Mouse (Mus musculus) layer of hippocampus, postnatal 25 days (tissue): Measurements from ENCODE around the gene Hrh1. TPM values are rescaled to one million over a fixed set of nuclear protein-coding genes. Genes with fewer than 3 reads are reported as not detected.
A peak's percentile ranks its signal among the peaks of the same experiment; 100 is the strongest.

Experiments used
- DNase-seq, 2 experiments: peaks; one replicate each; pipeline ENCODE4 v3.0.0; 2022; ENCODE audit warnings: mixed read lengths in 2 of 2, low spot score in 1 of 2; ENCODE audit errors: extremely low spot score in 1 of 2
- total RNA-seq, 2 experiments: library from RNA; stranded (reverse); gene quantifications; 2 replicates each; pipeline ENCODE4 v1.2.3; 2021

The Hrh1 gene
- total RNA-seq, 2 experiments from 2014 or later = 4.5 to 5.1 TPM

GRCm38 (mm10) chr6:114404774-114405468 lies 7.2 kb downstream of the Hrh1 start:
- no peak for DNase-seq

- DNase-seq = no peak
Measured at GRCm38 (mm10) chr6:114406634-114407033, 8.9 kb downstream of the Hrh1 start.

- DNase-seq = no peak
Measured at GRCm38 (mm10) chr6:114407049-114407448, 9.3 kb downstream of the Hrh1 start.

- DNase-seq = no peak
Measured at GRCm38 (mm10) chr6:114408278-114408677, 10.5 kb downstream of the Hrh1 start.

- DNase-seq = no peak
Measured at GRCm38 (mm10) chr6:114411913-114412312, 14.2 kb downstream of the Hrh1 start.

- DNase-seq = no peak
Measured at GRCm38 (mm10) chr6:114414510-114414909, 16.8 kb downstream of the Hrh1 start.

- DNase-seq = no peak
Measured at GRCm38 (mm10) chr6:114418037-114418436, 20.3 kb downstream of the Hrh1 start.

- no peak for DNase-seq
Measured at GRCm38 (mm10) chr6:114421061-114421460, 23.3 kb downstream of the Hrh1 start.

- DNase-seq = no peak
Measured at GRCm38 (mm10) chr6:114423051-114423676, 25.4 kb downstream of the Hrh1 start.

GRCm38 (mm10) chr6:114425343-114425742 lies 27.6 kb downstream of the Hrh1 start:
- no peak for DNase-seq

- no peak for DNase-seq
Measured at GRCm38 (mm10) chr6:114427641-114428040, 29.9 kb downstream of the Hrh1 start.

GRCm38 (mm10) chr6:114428831-114429230 lies 31.1 kb downstream of the Hrh1 start:
- DNase-seq = no peak

- no peak for DNase-seq
Measured at GRCm38 (mm10) chr6:114432591-114432990, 34.9 kb downstream of the Hrh1 start.

- no peak for DNase-seq
Measured at GRCm38 (mm10) chr6:114434524-114434923, 36.8 kb downstream of the Hrh1 start.

GRCm38 (mm10) chr6:114440302-114440701 lies 42.6 kb downstream of the Hrh1 start:
- no peak for DNase-seq

- no peak for DNase-seq
Measured at GRCm38 (mm10) chr6:114440788-114441453, 43.2 kb downstream of the Hrh1 start.

GRCm38 (mm10) chr6:114444247-114444844 lies 46.6 kb downstream of the Hrh1 start:
- DNase-seq = no peak

- no peak for DNase-seq
Measured at GRCm38 (mm10) chr6:114444976-114445375, 47.2 kb downstream of the Hrh1 start.

- DNase-seq = peak; percentile 20 to 34
Measured at GRCm38 (mm10) chr6:114448888-114449287, 51.2 kb downstream of the Hrh1 start.

- DNase-seq = no peak
Measured at GRCm38 (mm10) chr6:114455267-114455666, 57.5 kb downstream of the Hrh1 start.
